Mouse (Mus musculus): ENCODE data around the gene Vmn2r33. TPM values are rescaled to one million over a fixed set of nuclear protein-coding genes. Genes with fewer than 3 reads are reported as not detected.
"Not testable (repeated sequence)": the region's sequence is repeated elsewhere in the genome, so short reads cannot be mapped to it uniquely, and the experiment has no call there.

The Vmn2r33 gene
- not detected in 2 replicates for total RNA-seq (2015)
- not detected in 2 replicates for total RNA-seq (2017)

- not testable (repeated sequence) for ATAC-seq (ENCODE audit: poor library complexity, severe bottlenecking)
Measured at GRCm38 (mm10) chr7:7566686-7567085, at the start of gene Vmn2r33. TSS of gene Vmn2r33 (minus strand) at chr7:7566786.

Other genes starting within 250 kb of the Vmn2r33 start
- 0.07 TPM in 1 of 2 replicates, not detected in the other for gene Vmn2r30, start 229.2 kb downstream of the Vmn2r33 start, total RNA-seq (2015)
- gene Vmn2r30, start 229.2 kb downstream of the Vmn2r33 start, total RNA-seq (2017), result not detected in 2 replicates
- not detected in 2 replicates for gene Gm45783, start 192.2 kb downstream of the Vmn2r33 start, total RNA-seq (2015)
- gene Gm45783, start 192.2 kb downstream of the Vmn2r33 start, total RNA-seq (2017), result not detected in 2 replicates
- gene Vmn2r31, start 167.1 kb downstream of the Vmn2r33 start, total RNA-seq (2015), result not detected in 2 replicates
- gene Vmn2r31, start 167.1 kb downstream of the Vmn2r33 start, total RNA-seq (2017), result not detected in 2 replicates
- gene Vmn2r32, start 86.8 kb downstream of the Vmn2r33 start, total RNA-seq (2015), result not detected in 2 replicates
- not detected in 2 replicates for gene Vmn2r32, start 86.8 kb downstream of the Vmn2r33 start, total RNA-seq (2017)
- not detected in 2 replicates for gene Vmn2r34, start 122.7 kb upstream of the Vmn2r33 start, total RNA-seq (2015)
- not detected in 2 replicates for gene Vmn2r34, start 122.7 kb upstream of the Vmn2r33 start, total RNA-seq (2017)